Mouse (Mus musculus) gastrocnemius, adult 2 months (tissue): Measurements from ENCODE around the gene Keap1. TPM values are rescaled to one million over a fixed set of nuclear protein-coding genes. Genes with fewer than 3 reads are reported as not detected.
A peak's percentile ranks its signal among the peaks of the same experiment; 100 is the strongest.
"Not testable (repeated sequence)": the region's sequence is repeated elsewhere in the genome, so short reads cannot be mapped to it uniquely, and the experiment has no call there.

Source experiments
- DNase-seq: peaks from one replicate; pipeline ENCODE4 v3.0.0; 2022
- H3K27ac ChIP-seq: fragments of 200-600 bp; 2 replicates; pipeline ENCODE4 v1.8.1; 2022; ENCODE audit warnings: mild to moderate bottlenecking
- H3K4me3 ChIP-seq: fragments of 200-600 bp; 2 replicates; pipeline ENCODE4 v1.8.1; 2022; ENCODE audit warnings: mild to moderate bottlenecking, moderate library complexity
- CTCF ChIP-seq: fragments of 200-600 bp; IDR thresholded peaks from 2 replicates; pipeline ENCODE4 v1.8.1; 2022; ENCODE audit warnings: antibody characterized with exemption, mild to moderate bottlenecking, moderate library complexity
- intact Hi-C: fragments of 180-260 bp; cut with DNase I; formaldehyde crosslinking; loops from one replicate; pipeline ENCODE4 v1.15.1; 2025
- total RNA-seq, 2 experiments: library from RNA; stranded (reverse); gene quantifications; 2 replicates each; pipeline ENCODE4 v1.2.3; 2021

Gene Keap1
- total RNA-seq, 2 experiments from 2014 or later, result 51.3 to 62.3 TPM

DNA sequence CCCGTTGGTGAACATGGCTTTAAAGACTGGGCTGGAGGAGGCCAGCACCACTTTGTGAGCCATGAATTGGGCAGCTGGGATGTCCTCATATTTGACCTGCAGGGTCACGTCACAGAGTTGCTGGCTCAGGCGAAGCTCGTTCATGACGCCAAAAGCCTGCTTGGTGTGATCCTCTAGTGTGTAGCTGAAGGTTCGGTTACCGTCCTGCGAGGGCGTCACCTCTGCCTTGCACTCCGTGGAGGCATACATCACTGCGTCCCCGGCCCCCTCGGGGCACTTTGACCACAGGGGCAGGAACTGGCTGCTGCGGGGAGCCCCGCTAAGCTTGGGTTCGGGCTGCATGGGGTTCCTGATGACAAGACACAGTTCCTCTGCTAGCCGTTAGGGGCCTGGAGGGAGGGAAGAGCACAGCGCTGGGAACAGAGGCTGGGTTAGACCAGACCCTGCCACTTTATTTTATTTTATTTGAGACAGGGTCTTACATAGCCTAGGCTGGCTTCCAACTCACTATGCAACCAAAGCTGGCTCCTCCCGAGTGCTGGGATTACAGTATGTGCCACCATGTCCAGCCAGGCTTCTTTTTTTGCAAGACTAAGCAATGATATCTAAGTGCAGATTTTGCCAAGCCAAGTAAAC is 1.7 kb downstream of the Keap1 start:
- peak overlapping the region; percentile 84 for H3K4me3 ChIP-seq
- DNase-seq, result peak; percentile 56
- H3K27ac ChIP-seq, result peak overlapping the region; percentile 98
- intact Hi-C loops, result loop anchor here (2.0 kb wide), 1 partner anchor 27 kb away; the partner anchor contains the start of gene Atg4d
- peak; percentile 44 for TF ChIP-seq CTCF

DNA sequence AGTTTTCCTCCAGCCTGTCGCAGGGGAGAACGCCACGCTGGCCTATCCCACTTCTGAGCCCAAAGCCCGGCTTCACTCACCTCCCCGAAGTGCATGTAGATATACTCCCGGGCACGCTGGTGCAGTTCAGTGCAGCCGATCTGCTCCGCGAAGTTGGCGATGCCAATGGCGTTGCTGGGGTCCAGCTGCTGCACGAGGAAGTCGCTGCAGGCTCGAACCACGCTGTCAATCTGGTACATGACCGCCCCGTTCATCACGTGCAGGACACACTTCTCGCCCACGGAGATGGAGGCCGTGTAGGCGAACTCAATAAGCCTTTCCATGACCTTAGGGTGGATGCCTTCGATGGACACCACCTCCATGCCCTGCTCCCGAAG is 2.2 kb downstream of the Keap1 start:
- intact Hi-C loops, result no loop called here
- DNase-seq, result no peak
- H3K4me3 ChIP-seq, result peak overlapping the region; percentile 84
- peak overlapping the region; percentile 98 for H3K27ac ChIP-seq
- no peak for TF ChIP-seq CTCF

DNA sequence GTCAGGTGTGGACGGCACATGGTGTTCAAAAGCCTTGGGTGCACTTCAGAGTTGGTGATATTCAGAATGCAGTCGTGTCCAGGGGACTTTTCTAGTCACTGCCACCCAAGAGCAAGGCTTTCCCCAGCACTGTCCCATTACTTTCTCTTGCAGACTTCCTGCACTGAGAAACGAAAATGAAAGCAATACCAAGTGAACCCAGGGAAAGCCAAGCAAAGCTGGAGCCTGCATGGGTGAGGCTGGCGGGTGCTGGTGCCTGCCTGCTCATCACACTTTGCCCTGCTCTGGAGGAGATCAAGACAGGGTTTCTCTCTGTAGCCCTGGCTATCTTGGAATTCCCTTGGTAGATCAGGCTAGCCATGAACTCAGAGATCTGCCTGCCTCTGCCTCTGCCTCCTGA is 3.8 kb downstream of the Keap1 start:
- intact Hi-C loops, result no loop called here
- H3K27ac ChIP-seq, result peak overlapping the region; percentile 38; the same call in 1 of the 2 replicates
- DNase-seq, result no peak
- H3K4me3 ChIP-seq, result peak overlapping the region; percentile 26
- no peak for TF ChIP-seq CTCF

DNA sequence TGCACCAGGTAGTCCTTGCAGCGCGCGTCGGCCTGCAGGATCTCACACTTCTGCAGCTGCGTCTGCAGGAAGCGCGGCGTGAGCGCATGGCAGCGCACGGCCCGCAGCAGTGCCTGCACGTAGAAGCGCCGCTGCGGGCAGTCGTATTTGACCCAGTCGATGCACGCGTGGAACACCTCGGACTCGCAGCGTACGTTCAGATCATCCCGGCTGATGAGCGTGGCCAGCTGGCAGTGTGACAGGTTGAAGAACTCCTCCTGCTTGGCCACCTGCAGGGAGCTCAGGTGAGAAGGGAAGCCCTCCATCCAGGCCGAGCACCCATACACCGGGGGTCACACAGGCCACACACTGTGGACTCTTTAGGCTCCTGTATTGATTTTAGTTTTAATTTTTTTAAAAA is 5.4 kb downstream of the Keap1 start:
- intact Hi-C loops, result no loop called here
- no peak for DNase-seq
- Histone ChIP-seq H3K27ac (no peak overlapping the region), H3K4me3 (no peak overlapping the region)
- no peak for TF ChIP-seq CTCF

- H3K27ac ChIP-seq, result no peak overlapping the region
- H3K4me3 ChIP-seq, result no peak overlapping the region
- no peak for DNase-seq
- TF ChIP-seq CTCF, result no peak
- intact Hi-C loops, result no loop called here
These were observed 5.8 kb downstream of the Keap1 start for GRCm38 (mm10) chr9:21233366-21233765.

DNA sequence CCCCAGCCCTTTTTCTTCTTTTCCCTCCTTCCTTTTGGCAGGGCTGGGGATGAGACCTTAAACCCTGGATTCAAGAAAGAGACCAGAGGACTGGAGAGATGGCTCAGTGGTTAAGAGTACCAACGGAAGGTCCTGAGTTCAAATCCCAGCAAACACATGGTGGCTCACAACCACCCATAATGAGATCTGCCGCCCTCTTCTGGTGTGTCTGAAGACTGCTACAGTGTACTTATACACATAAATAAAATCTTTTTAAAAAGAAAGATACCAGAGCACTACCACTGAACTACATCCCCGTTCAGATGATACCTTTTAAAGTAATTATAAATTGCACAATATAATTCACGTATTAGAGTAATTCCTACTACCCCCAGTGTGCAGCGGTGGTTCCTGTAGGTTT is 6.3 kb downstream of the Keap1 start:
- no peak overlapping the region for H3K4me3 ChIP-seq
- no peak overlapping the region for H3K27ac ChIP-seq
- TF ChIP-seq CTCF, result peak; percentile 22; the same call in 1 of the 2 replicates
- intact Hi-C loops, result no loop called here
- DNase-seq, result no peak

GRCm38 (mm10) chr9:21231551-21231950 is 7.6 kb downstream of the Keap1 start:
- TF ChIP-seq CTCF, result no peak
- DNase-seq, result no peak
- intact Hi-C loops, result no loop called here

DNA sequence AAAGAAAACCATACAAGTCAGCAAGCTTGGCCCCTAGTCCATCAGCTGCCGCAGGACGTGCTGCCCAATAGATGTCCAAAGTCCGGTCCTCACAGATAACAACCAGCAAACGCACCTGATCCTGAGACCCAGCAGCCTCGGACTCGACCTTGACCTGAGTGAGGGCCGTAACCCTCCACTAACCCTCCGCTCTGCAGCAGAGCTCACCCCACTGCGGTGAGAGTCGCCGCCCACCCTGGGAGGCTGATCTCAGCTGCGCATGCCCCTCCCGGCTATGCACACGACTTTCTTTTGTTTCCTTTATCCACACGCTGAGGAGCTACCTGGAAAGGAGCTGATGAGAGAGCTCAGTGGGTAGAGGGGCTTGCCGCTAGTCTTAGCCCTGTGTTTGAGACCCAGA is 11.8 kb downstream of the Keap1 start:
- Histone ChIP-seq H3K27ac (no peak overlapping the region), H3K4me3 (peak overlapping the region; percentile 34)
- intact Hi-C loops, result no loop called here
- TF ChIP-seq CTCF, result no peak
- no peak for DNase-seq

More at GRCm38 (mm10) chr9:21231551-21231950, 7.6 kb downstream of the Keap1 start:
- Histone ChIP-seq H3K27ac (no peak overlapping the region), H3K4me3 (no peak overlapping the region)

DNA sequence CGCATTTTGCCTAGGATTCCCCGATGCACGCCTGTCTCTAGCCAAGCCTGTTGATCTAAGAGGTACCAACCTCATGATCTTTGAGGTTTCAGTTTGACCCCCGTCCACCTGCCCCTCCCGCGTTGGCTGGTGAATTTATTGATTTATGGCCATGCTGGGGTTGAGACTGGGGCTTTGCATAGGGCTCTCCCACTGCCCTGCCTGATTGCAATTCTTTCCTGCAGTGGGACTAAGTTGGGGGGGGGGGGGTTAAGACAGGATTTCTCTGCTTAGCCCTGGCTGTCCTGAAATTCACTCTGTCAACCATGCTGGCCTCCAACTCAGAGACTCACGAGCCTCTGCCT is 13.8 kb downstream of the Keap1 start:
- no peak for DNase-seq
- intact Hi-C loops, result no loop called here
- H3K27ac ChIP-seq, result no peak overlapping the region
- TF ChIP-seq CTCF, result no peak
- H3K4me3 ChIP-seq, result peak overlapping the region; percentile 68

- DNase-seq, result no peak
- intact Hi-C loops, result loop anchor here (5.0 kb wide), 1 partner anchor 188 kb away; the partner anchor contains the start of gene Qtrt1
- H3K27ac ChIP-seq, result no peak overlapping the region
- peak overlapping the region; percentile 68 for H3K4me3 ChIP-seq
- TF ChIP-seq CTCF, result no peak
These were observed 14.4 kb downstream of the Keap1 start for GRCm38 (mm10) chr9:21224576-21225414.

GRCm38 (mm10) chr9:21223906-21224305 is 15.3 kb downstream of the Keap1 start:
- no peak overlapping the region for H3K4me3 ChIP-seq
- intact Hi-C loops, result loop anchor here (5.0 kb wide), 1 partner anchor 188 kb away; the partner anchor contains the start of gene Qtrt1
- no peak overlapping the region for H3K27ac ChIP-seq
- no peak for TF ChIP-seq CTCF
- no peak for DNase-seq

GRCm38 (mm10) chr9:21223490-21223889 is 15.7 kb downstream of the Keap1 start:
- not testable (repeated sequence) for H3K4me3 ChIP-seq, DNase-seq, H3K27ac ChIP-seq
- intact Hi-C loops, result loop anchor here (5.0 kb wide), 1 partner anchor 189 kb away; the partner anchor contains the start of gene Qtrt1

GRCm38 (mm10) chr9:21221383-21221929 is 17.7 kb downstream of the Keap1 start:
- intact Hi-C loops, result loop anchor here (2.0 to 5.0 kb wide), 3 partner anchors 37 to 191 kb away; partner anchors contain the start of genes Cdc37 and Qtrt1
- no peak for DNase-seq
- Histone ChIP-seq H3K4me3 (peak overlapping the region; percentile 67), H3K27ac (peak overlapping the region; percentile 87)
- TF ChIP-seq CTCF, result peak; percentile 65
